Mouse (Mus musculus) lung, postnatal 0 days (tissue): ENCODE data around the gene Mptx2. TPM values are rescaled to one million over a fixed set of nuclear protein-coding genes. Genes with fewer than 3 reads are reported as not detected.
"Not testable (repeated sequence)": the region's sequence is repeated elsewhere in the genome, so short reads cannot be mapped to it uniquely, and the experiment has no call there.

ENCODE experiments used
- ATAC-seq: fragments of 200-750 bp; cut with Nextera tagmentation; 2 replicates; pipeline ENCODE4 v1.8.0; 2017; ENCODE audit warnings: moderate library complexity
- DNase-seq: peaks from one replicate; pipeline ENCODE4 v3.0.0-alpha.2; 2016; ENCODE audit warnings: low spot score
- H3K27ac ChIP-seq: fragments of 300-500 bp; sonication (generic); 2 replicates; pipeline ENCODE4 v1.5.1; 2014; ENCODE audit warnings: antibody characterized with exemption, mild to moderate bottlenecking, low read length, mixed read lengths
- H3K27me3 ChIP-seq: fragments of 300-500 bp; sonication (generic); replicated peaks from 2 replicates; pipeline ENCODE4 v1.6.1; 2014; ENCODE audit warnings: low read length, mixed read lengths; ENCODE audit not compliant: insufficient read depth
- H3K36me3 ChIP-seq: fragments of 300-500 bp; sonication (generic); 2 replicates; pipeline ENCODE4 v1.6.1; 2014; ENCODE audit warnings: low read length, mixed read lengths; ENCODE audit not compliant: insufficient read depth
- H3K4me1 ChIP-seq: fragments of 300-500 bp; sonication (generic); 2 replicates; pipeline ENCODE4 v1.6.1; 2014; ENCODE audit warnings: antibody characterized with exemption, low read depth, low read length, mixed read lengths; ENCODE audit not compliant: insufficient read depth
- H3K4me2 ChIP-seq: fragments of 300-500 bp; sonication (generic); replicated peaks from 2 replicates; pipeline ENCODE4 v1.6.1; 2014; ENCODE audit warnings: low read depth, mild to moderate bottlenecking, low read length, moderate library complexity, mixed read lengths
- H3K4me3 ChIP-seq: fragments of 300-500 bp; sonication (generic); 2 replicates; pipeline ENCODE4 v1.5.1; 2014; ENCODE audit warnings: low read depth, low read length
- H3K9ac ChIP-seq: fragments of 300-500 bp; sonication (generic); replicated peaks from 2 replicates; pipeline ENCODE4 v1.6.1; 2014; ENCODE audit warnings: low read depth, mild to moderate bottlenecking
- H3K9me3 ChIP-seq: fragments of 300-500 bp; sonication (generic); 2 replicates; pipeline ENCODE4 v1.6.1; 2016; ENCODE audit warnings: low read length, mixed read lengths
- CTCF ChIP-seq: IDR thresholded peaks from 2 replicates; pipeline ENCODE4 v1.5.1; 2016; ENCODE audit warnings: antibody characterized with exemption, mild to moderate bottlenecking
- EP300 ChIP-seq: IDR thresholded peaks from 2 replicates; pipeline ENCODE4 v1.6.1; 2016; ENCODE audit warnings: antibody characterized with exemption, mild to moderate bottlenecking, control low read depth
- WGBS: fragments of 180-500 bp; shearing (Covaris S2); extraction: QIAGEN DNeasy Blood & Tissue Kit; methylation state at CpG from one replicate; pipeline ENCODE4 v1.1.7; 2014; 5-methylcytosine and 5-hydroxymethylcytosine counted together
- polyA plus RNA-seq: library from polyadenylated mRNA; unstranded; fragments of >200 nt; fragmentation: Nextera tagmentation; extraction: Ambion mirVana; gene quantifications from 2 replicates; pipeline ENCODE4 v1.2.1, GENCODE M21; 2015

The Mptx2 gene
- polyA plus RNA-seq, 1 experiment from 2014 or later = not detected

GRCm38 (mm10) chr1:173249888-173250287, 27.7 kb downstream of the Mptx2 start:
- no peak overlapping the region for H3K4me2 ChIP-seq
- no peak overlapping the region for H3K9ac ChIP-seq
- no peaks in the 10 kb centered on the region for H3K9me3 ChIP-seq
- H3K4me3 ChIP-seq = no peak overlapping the region
- WGBS = 84% methylated on average over 3 of the region's 3 CpGs
- no peak for TF ChIP-seq CTCF
- no peak for TF ChIP-seq EP300
- no peaks in the 10 kb centered on the region for H3K36me3 ChIP-seq
- no peaks in the 10 kb centered on the region for H3K4me1 ChIP-seq
- ATAC-seq = no peak
- no peak overlapping the region for H3K27ac ChIP-seq
- H3K27me3 ChIP-seq = no peaks in the 10 kb centered on the region
- DNase-seq = no peak

- H3K4me3 ChIP-seq, H3K4me2 ChIP-seq, H3K9me3 ChIP-seq, H3K9ac ChIP-seq, ATAC-seq, H3K27me3 ChIP-seq, H3K36me3 ChIP-seq, DNase-seq, H3K4me1 ChIP-seq, H3K27ac ChIP-seq: not testable (repeated sequence)
- 63% methylated on average over 1 of the region's 1 CpGs for WGBS
These were observed 40.6 kb downstream of the Mptx2 start for GRCm38 (mm10) chr1:173237004-173237403.

GRCm38 (mm10) chr1:173227081-173227480, 50.5 kb downstream of the Mptx2 start, which contains the start of gene Fcer1a:
Fcer1a (minus strand) TSS chr1:173227214.
- no peak for DNase-seq
- H3K4me1 ChIP-seq = no peaks in the 10 kb centered on the region
- no peak for TF ChIP-seq CTCF
- TF ChIP-seq EP300 = no peak
- no peak within 1 kb of the TSS for H3K9ac ChIP-seq
- no peaks in the 10 kb centered on the region for H3K27me3 ChIP-seq
- WGBS = 51% methylated on average over 2 of the region's 2 CpGs
- H3K27ac ChIP-seq = no peak within 1 kb of the TSS
- H3K9me3 ChIP-seq = no peaks in the 10 kb centered on the region
- ATAC-seq = no peak
- no peak within 1 kb of the TSS for H3K4me3 ChIP-seq
- no peak within 1 kb of the TSS for H3K4me2 ChIP-seq
- H3K36me3 ChIP-seq = no peaks in the 10 kb centered on the region

Other genes with a start within 250 kb of the Mptx2 start
- gene Olfr1408, start 140.4 kb downstream of the Mptx2 start, polyA plus RNA-seq = not detected in 2 replicates
- gene Olfr1406, start 87.1 kb downstream of the Mptx2 start, polyA plus RNA-seq = not detected in 2 replicates
- gene Olfr218, start 80.0 kb downstream of the Mptx2 start, polyA plus RNA-seq = not detected in 2 replicates
- not detected in 2 replicates for gene Olfr1404, start 65.4 kb downstream of the Mptx2 start, polyA plus RNA-seq
- gene Fcer1a, start 50.6 kb downstream of the Mptx2 start, polyA plus RNA-seq = 0.31 and 0.32 TPM in 2 replicates
- gene Olfr418, start 11.8 kb downstream of the Mptx2 start, polyA plus RNA-seq = not detected in 2 replicates
- 0.36 and 0.70 TPM in 2 replicates for gene Ackr1, start 56.0 kb upstream of the Mptx2 start, polyA plus RNA-seq
- gene Aim2, start 73.1 kb upstream of the Mptx2 start, polyA plus RNA-seq = 2.1 and 3.4 TPM in 2 replicates
- 0.26 and 0.39 TPM in 2 replicates for gene Cadm3, start 89.9 kb upstream of the Mptx2 start, polyA plus RNA-seq
- 0.16 and 0.20 TPM in 2 replicates for gene Ifi206, start 213.3 kb upstream of the Mptx2 start, polyA plus RNA-seq